Mouse (Mus musculus): ENCODE data around the gene Nr1d2. TPM values are rescaled to one million over a fixed set of nuclear protein-coding genes. Genes with fewer than 3 reads are reported as not detected.
A peak's percentile ranks its signal among the peaks of the same experiment; 100 is the strongest.
"Not testable (repeated sequence)": the region's sequence is repeated elsewhere in the genome, so short reads cannot be mapped to it uniquely, and the experiment has no call there.

Gene Nr1d2
- total and polyA plus RNA-seq, 2 experiments from 2014 or later: 7.1 to 21.1 TPM

DNA sequence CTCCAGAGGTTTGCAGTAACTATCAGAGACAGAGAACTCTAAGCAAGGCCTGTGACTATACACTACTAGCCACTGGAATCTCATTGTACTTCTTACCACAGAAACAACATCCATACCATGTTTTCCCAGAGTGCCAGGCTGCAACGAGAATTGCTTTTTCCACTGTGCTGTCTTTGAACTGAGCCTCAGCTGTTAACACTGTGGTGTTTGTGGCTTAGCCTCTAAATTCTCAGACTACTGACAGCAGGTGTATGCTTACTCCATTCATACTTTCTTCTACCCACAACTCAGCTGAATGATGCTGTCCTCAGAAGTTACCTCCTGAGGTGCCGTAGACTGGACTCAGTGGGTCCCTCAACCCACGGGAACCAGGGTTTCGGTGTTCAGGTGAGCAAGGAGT is 2.9 kb upstream of the Nr1d2 start:
- Histone ChIP-seq H3K9me3 (ENCODE audit: low read length) (no peaks in the 10 kb centered on the region), H3K4me3 (ENCODE audit: low read depth, low read length) (no peak overlapping the region), H3K27ac (ENCODE audit: low read depth, low read length) (no peak overlapping the region), H3K9ac (no peak overlapping the region), H3K4me1 (ENCODE audit: insufficient read depth) (no peaks in the 10 kb centered on the region), H3K27me3 (ENCODE audit: insufficient read depth, low read length) (no peaks in the 10 kb centered on the region), H3K36me3 (ENCODE audit: insufficient read depth) (no peaks in the 10 kb centered on the region), H3K4me2 (ENCODE audit: low read depth) (no peak overlapping the region)
- TF ChIP-seq CTCF (IDR thresholded peaks at IDR 0.05; ENCODE audit: low read depth): no peak
- no peak for ATAC-seq
- WGBS: 93% methylated on average over 4 of the region's 4 CpGs
- no peak for DNase-seq

DNA sequence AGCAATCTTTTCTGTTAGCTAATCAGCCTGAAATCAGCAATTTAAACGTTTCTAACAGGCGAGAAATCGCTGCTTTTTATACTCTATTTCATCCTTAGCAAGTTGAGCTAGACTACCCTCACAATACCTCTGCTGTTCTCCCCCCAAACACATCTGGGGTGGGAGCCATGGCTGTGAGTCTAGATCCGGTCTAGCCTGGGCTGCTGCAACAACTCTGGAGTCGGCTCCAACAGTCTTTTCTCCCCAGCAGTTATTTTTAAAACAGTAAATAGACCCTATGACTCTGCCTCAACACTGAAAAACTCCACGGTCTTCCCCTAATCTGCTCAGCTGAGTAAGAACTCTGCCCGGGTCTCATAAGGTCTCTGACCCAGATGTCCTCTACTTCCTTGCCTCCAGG is 1.2 kb upstream of the Nr1d2 start:
- H3K4me2 ChIP-seq (ENCODE audit: low read depth): no peak overlapping the region
- no peak overlapping the region for H3K4me3 ChIP-seq (ENCODE audit: low read depth, low read length)
- no peak for DNase-seq
- TF ChIP-seq CTCF (IDR thresholded peaks at IDR 0.05; ENCODE audit: low read depth): no peak
- 70% methylated on average over 7 of the region's 7 CpGs for WGBS
- no peaks in the 10 kb centered on the region for H3K9me3 ChIP-seq (ENCODE audit: low read length)
- no peaks in the 10 kb centered on the region for H3K4me1 ChIP-seq (ENCODE audit: insufficient read depth)
- H3K36me3 ChIP-seq (ENCODE audit: insufficient read depth): no peaks in the 10 kb centered on the region
- ATAC-seq: no peak
- H3K9ac ChIP-seq: no peak overlapping the region
- no peaks in the 10 kb centered on the region for H3K27me3 ChIP-seq (ENCODE audit: insufficient read depth, low read length)
- no peak overlapping the region for H3K27ac ChIP-seq (ENCODE audit: low read depth, low read length)

DNA sequence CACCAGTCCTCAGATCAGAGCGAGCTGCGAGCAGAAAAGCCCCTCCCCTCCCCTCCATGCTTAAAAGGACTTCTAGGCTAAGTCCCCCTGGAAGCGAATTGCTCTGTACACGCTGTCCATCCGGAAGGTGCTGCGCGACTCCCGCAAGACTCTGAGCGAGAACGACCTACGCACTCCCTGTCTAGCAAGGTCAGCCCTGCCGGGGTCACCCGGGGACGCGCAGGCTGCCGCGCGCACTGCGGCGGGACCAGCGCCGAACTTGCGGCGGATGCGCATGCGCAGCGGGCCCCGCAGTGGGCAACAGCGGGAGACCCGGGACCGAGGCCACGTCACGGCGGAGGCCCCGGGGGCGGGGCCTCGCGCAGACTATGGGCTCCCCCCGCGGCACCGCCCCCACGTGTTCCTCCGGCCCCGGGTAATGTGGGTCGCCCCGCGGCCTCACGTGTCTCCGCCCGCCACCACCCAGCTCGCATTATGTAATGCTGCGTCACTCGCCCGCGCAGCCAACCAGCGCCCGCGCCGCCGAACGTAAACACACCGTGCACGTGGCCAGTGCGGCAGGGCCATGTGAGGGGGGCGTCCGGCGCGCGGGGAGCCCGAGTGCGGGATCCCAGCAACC is 687 bp downstream of the Nr1d2 start:
- TF ChIP-seq CTCF (IDR thresholded peaks at IDR 0.05; ENCODE audit: low read depth): no peak
- ATAC-seq (peak; percentile 95), DNase-seq (peak; percentile 97)
- Histone ChIP-seq H3K4me3 (ENCODE audit: low read depth, low read length) (peak overlapping the region; percentile 93), H3K9me3 (ENCODE audit: low read length) (no peaks in the 10 kb centered on the region), H3K36me3 (ENCODE audit: insufficient read depth) (no peaks in the 10 kb centered on the region), H3K9ac (peak overlapping the region; percentile 89), H3K27ac (ENCODE audit: low read depth, low read length) (peak overlapping the region; percentile 91), H3K4me2 (ENCODE audit: low read depth) (peak overlapping the region; percentile 79), H3K4me1 (ENCODE audit: insufficient read depth) (no peaks in the 10 kb centered on the region), H3K27me3 (ENCODE audit: insufficient read depth, low read length) (no peaks in the 10 kb centered on the region)
- WGBS: 1% methylated on average over 70 of the region's 71 CpGs

DNA sequence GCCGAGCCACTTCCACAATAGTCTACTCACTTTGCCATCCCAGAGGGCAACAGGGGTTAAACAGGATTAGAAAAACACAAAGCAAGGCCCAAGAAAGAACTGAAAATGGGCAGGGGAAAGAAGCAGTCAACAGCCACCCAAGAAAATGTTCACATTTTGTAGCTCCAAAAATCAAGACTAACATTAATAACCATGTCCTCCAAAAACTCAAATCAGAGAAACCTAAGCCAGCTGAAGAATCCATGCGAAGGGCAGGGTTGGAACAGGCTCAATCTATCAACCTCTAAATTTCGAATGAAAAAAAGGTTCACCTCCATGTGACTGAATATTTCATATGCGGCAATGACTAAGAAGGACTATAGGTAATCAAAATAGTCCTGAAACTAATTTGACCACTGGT is 1.5 kb downstream of the Nr1d2 start:
- Histone ChIP-seq H3K9me3 (ENCODE audit: low read length) (no peaks in the 10 kb centered on the region), H3K4me3 (ENCODE audit: low read depth, low read length) (no peak overlapping the region; the same call in 1 of the 2 replicates), H3K36me3 (ENCODE audit: insufficient read depth) (no peaks in the 10 kb centered on the region), H3K27me3 (ENCODE audit: insufficient read depth, low read length) (no peaks in the 10 kb centered on the region), H3K4me1 (ENCODE audit: insufficient read depth) (no peaks in the 10 kb centered on the region), H3K27ac (ENCODE audit: low read depth, low read length) (0 out of 2 replicates have a peak overlapping the region, but pooled peaks have one; percentile 91), H3K9ac (no peak overlapping the region), H3K4me2 (ENCODE audit: low read depth) (peak overlapping the region; percentile 79)
- 45% methylated on average over 4 of the region's 4 CpGs for WGBS
- DNase-seq: no peak
- TF ChIP-seq CTCF (IDR thresholded peaks at IDR 0.05; ENCODE audit: low read depth): no peak
- no peak for ATAC-seq

DNA sequence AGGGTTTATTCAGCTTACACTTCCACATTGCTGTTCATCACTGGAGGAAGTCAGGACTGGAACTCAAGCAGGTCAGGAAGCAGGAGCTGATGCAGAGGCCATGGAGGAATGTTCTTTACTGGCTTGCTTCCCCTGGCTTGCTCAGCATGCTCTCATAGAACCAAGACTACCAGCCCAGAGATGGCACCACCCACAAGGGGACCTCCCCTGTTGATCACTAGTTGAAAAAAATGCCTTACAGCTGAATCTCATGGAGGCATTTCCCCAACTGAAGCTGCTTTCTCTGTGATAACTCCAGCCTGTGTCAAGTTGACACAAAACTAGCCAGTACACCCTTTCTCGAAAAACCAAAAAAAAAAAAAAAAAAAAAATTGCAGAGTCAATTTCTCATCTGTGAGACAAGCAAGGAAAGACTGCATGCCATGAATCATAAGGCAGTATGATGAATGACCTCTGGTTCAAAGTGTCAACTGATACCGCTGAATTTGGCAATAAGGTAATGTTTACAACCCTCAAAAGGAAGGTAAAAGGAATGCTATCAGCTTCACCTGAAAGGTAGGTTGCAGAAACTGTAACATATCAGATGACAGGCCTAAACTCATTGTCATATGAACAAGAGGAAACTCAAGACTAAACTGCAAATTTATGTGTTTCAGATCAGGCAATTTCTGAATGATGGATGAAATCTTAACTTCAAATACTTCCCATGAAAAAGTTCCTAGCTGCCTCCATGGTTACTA is 2.3 kb downstream of the Nr1d2 start:
- H3K4me1 ChIP-seq (ENCODE audit: insufficient read depth); H3K4me2 ChIP-seq (ENCODE audit: low read depth); H3K4me3 ChIP-seq (ENCODE audit: low read depth, low read length); H3K9ac ChIP-seq; H3K27ac ChIP-seq (ENCODE audit: low read depth, low read length); H3K9me3 ChIP-seq (ENCODE audit: low read length); ATAC-seq; H3K36me3 ChIP-seq (ENCODE audit: insufficient read depth); DNase-seq; H3K27me3 ChIP-seq (ENCODE audit: insufficient read depth, low read length): not testable (repeated sequence)
- WGBS: 91% methylated on average over 2 of the region's 2 CpGs

DNA sequence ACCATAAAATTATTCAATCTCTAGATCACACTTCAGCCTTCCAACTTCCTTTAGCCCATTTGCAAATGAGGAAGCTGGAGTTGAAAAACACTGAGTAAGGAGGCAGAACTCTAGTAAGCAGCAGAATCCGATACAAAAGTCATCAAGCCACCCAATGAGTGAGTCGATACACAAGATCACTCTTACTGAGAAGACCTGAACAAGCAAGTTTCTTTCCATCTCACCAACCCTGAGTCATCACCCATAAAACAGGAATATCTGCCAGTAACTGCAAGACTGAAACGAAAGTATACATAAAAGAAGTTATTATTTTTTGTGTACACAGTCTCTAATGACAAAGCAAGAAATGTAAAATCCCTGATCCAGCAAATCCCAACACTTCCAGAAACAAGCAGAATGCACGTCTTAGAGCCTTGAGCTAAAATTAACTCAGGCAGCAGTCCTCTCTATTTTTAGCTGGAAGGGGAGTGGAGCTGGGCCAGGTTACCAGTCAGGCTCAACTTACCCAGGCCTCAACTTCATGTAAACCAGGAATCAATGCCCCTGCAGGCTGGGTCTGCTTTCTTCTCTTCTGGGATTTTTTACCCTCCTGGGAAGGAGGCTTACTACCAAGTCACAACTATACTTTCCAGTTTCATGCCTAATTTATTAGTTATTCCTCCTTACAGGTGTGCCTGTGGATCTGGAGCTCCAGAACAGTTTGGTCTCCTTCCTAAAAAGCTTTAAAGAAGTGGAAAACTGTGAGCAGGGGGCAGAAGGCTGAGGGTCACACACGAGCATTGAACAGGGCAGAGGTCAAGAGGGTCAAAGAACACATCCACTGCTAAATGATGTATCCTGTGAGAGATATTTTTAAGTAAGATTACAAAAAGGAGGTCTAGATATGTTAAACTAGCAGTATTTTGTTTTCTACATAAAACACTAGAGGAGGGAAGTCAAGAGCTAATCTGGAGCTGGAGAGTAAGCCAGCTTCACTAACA is 4.7 kb downstream of the Nr1d2 start:
- H3K27me3 ChIP-seq (ENCODE audit: insufficient read depth, low read length): no peaks in the 10 kb centered on the region
- no peak for ATAC-seq
- 60% methylated on average over 5 of the region's 5 CpGs for WGBS
- no peak overlapping the region for H3K4me3 ChIP-seq (ENCODE audit: low read depth, low read length)
- DNase-seq: no peak
- no peaks in the 10 kb centered on the region for H3K36me3 ChIP-seq (ENCODE audit: insufficient read depth)
- H3K27ac ChIP-seq (ENCODE audit: low read depth, low read length): no peak overlapping the region
- no peaks in the 10 kb centered on the region for H3K9me3 ChIP-seq (ENCODE audit: low read length)
- no peak overlapping the region for H3K4me2 ChIP-seq (ENCODE audit: low read depth)
- no peak for TF ChIP-seq CTCF (IDR thresholded peaks at IDR 0.05; ENCODE audit: low read depth)
- no peaks in the 10 kb centered on the region for H3K4me1 ChIP-seq (ENCODE audit: insufficient read depth)
- no peak overlapping the region for H3K9ac ChIP-seq

All from forebrain, postnatal 0 days (tissue).